Mouse (Mus musculus): Measurements from ENCODE around the gene Sh2b3. TPM values are rescaled to one million over a fixed set of nuclear protein-coding genes. Genes with fewer than 3 reads are reported as not detected.
"Not testable (repeated sequence)": the region's sequence is repeated elsewhere in the genome, so short reads cannot be mapped to it uniquely, and the experiment has no call there.

Gene Sh2b3
- polyA plus RNA-seq, 1 experiment from 2014 or later: 24.4 TPM

GRCm38 (mm10) chr5:121848035-121848519 lies 10.6 kb upstream of the Sh2b3 start:
- Histone ChIP-seq H3K9me3 (ENCODE audit: low read length) (no peaks in the 10 kb centered on the region), H3K4me2 (replicated peaks; ENCODE audit: low read depth, low read length) (peak overlapping the region; percentile 76), H3K36me3 (ENCODE audit: insufficient read depth, low read length) (0 out of 2 replicates have a peak, but pooled peaks cover 8% of the 10 kb centered on the region), H3K27ac (ENCODE audit: low read length) (peak overlapping the region; percentile 90), H3K4me3 (ENCODE audit: low read depth, low read length) (peak overlapping the region; percentile 96), H3K27me3 (replicated peaks; ENCODE audit: insufficient read depth, low read length) (no peaks in the 10 kb centered on the region; the same call in 1 of the 2 replicates), H3K9ac (replicated peaks; ENCODE audit: low read depth) (peak overlapping the region; percentile 84), H3K4me1 (ENCODE audit: insufficient read depth, low read depth, low read length) (peaks cover 12% of the 10 kb centered on the region)
- DNase-seq (ENCODE audit: low spot score) (peak; percentile 81), ATAC-seq (peak; percentile 40)
- peak; percentile 62 for TF ChIP-seq CTCF (IDR thresholded peaks at IDR 0.05)
- no peak for TF ChIP-seq EP300 (IDR thresholded peaks at IDR 0.05)
- WGBS: under 1% methylated on average over 17 of the region's 17 CpGs

DNA sequence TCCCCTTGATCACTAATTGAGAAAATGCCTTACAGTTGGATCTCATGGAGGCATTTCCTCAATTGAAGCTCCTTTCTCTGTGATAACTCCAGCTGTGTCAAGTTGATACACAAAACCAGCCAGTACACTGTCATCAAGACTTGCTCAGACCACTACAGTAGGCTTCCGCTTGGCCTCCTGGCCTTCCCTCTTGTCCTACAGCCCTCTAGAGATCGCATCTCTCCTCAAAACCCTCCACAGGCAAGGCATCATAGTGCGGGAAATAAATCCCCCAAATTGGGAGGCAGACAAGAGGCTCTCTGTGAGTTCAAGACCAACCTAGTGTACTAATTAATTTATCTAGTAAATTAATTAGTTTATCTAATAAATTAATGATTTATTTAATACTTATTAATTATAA lies 9.8 kb upstream of the Sh2b3 start:
- H3K4me3 ChIP-seq (ENCODE audit: low read depth, low read length); H3K27me3 ChIP-seq (replicated peaks; ENCODE audit: insufficient read depth, low read length); H3K4me2 ChIP-seq (replicated peaks; ENCODE audit: low read depth, low read length); H3K36me3 ChIP-seq (ENCODE audit: insufficient read depth, low read length); DNase-seq (ENCODE audit: low spot score); ATAC-seq; H3K9ac ChIP-seq (replicated peaks; ENCODE audit: low read depth); H3K27ac ChIP-seq (ENCODE audit: low read length); H3K9me3 ChIP-seq (ENCODE audit: low read length): not testable (repeated sequence)
- peaks cover 17% of the 10 kb centered on the region for H3K4me1 ChIP-seq (ENCODE audit: insufficient read depth, low read depth, low read length)
- 82% methylated on average over 3 of the region's 3 CpGs for WGBS

DNA sequence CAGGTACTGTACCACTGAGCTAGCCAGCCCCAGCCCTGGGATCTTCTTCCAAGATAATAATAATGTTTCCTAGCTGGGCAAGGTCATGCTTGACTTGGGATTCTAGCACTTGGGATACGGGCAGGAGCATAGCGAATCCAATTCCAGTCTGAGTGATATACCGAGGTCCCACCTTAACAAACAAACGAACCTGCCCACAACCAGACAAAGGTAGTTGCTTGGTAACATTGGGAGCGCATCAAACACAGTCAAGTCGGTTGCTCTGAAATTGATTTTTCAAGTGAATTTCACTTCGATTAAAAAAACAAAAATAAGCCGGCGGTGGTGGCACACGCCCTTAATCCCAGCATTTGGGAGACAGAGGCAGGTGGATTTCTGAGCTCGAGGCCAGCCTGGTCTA lies 8.9 kb upstream of the Sh2b3 start:
- Histone ChIP-seq H3K9ac (replicated peaks; ENCODE audit: low read depth) (no peak overlapping the region), H3K27me3 (replicated peaks; ENCODE audit: insufficient read depth, low read length) (no peaks in the 10 kb centered on the region; the same call in 1 of the 2 replicates), H3K4me1 (ENCODE audit: insufficient read depth, low read depth, low read length) (peaks cover 18% of the 10 kb centered on the region), H3K27ac (ENCODE audit: low read length) (no peak overlapping the region), H3K4me2 (replicated peaks; ENCODE audit: low read depth, low read length) (no peak overlapping the region), H3K9me3 (ENCODE audit: low read length) (no peaks in the 10 kb centered on the region), H3K36me3 (ENCODE audit: insufficient read depth, low read length) (no peaks in the 10 kb centered on the region), H3K4me3 (ENCODE audit: low read depth, low read length) (no peak overlapping the region)
- ATAC-seq: no peak
- WGBS: 78% methylated on average over 11 of the region's 11 CpGs
- no peak for DNase-seq (ENCODE audit: low spot score)
- no peak for TF ChIP-seq CTCF (IDR thresholded peaks at IDR 0.05)
- TF ChIP-seq EP300 (IDR thresholded peaks at IDR 0.05): no peak

DNA sequence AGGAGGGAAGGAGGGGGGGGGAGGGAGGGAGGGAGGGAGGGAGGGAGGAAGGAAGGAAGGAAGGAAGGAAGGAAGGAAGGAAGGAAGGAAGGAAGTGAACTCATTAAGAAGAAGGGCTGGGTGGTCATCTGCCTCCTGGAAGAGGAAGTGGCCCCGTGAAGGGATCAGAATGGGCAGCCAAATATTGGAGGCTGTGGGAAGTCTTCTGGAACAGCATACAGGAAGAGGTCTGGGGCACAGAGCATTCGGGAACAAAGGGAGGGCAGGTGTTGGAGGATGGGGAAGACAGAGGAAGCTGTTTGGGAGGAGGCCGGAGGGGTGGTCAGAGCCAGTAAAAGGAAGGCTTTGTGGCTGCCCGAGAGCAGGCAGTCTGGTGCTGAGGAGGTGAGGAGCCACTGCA lies 7.9 kb upstream of the Sh2b3 start:
- no peak overlapping the region for H3K4me3 ChIP-seq (ENCODE audit: low read depth, low read length)
- H3K9me3 ChIP-seq (ENCODE audit: low read length): no peaks in the 10 kb centered on the region
- H3K27ac ChIP-seq (ENCODE audit: low read length): no peak overlapping the region
- peaks cover 18% of the 10 kb centered on the region for H3K4me1 ChIP-seq (ENCODE audit: insufficient read depth, low read depth, low read length)
- ATAC-seq (no peak), DNase-seq (ENCODE audit: low spot score) (no peak)
- H3K27me3 ChIP-seq (replicated peaks; ENCODE audit: insufficient read depth, low read length): no peaks in the 10 kb centered on the region; the same call in 1 of the 2 replicates
- TF ChIP-seq CTCF (IDR thresholded peaks at IDR 0.05) (no peak), EP300 (IDR thresholded peaks at IDR 0.05) (no peak)
- 13% methylated on average over 4 of the region's 4 CpGs for WGBS
- no peak overlapping the region for H3K4me2 ChIP-seq (replicated peaks; ENCODE audit: low read depth, low read length)
- no peak overlapping the region for H3K9ac ChIP-seq (replicated peaks; ENCODE audit: low read depth)
- no peaks in the 10 kb centered on the region for H3K36me3 ChIP-seq (ENCODE audit: insufficient read depth, low read length)

DNA sequence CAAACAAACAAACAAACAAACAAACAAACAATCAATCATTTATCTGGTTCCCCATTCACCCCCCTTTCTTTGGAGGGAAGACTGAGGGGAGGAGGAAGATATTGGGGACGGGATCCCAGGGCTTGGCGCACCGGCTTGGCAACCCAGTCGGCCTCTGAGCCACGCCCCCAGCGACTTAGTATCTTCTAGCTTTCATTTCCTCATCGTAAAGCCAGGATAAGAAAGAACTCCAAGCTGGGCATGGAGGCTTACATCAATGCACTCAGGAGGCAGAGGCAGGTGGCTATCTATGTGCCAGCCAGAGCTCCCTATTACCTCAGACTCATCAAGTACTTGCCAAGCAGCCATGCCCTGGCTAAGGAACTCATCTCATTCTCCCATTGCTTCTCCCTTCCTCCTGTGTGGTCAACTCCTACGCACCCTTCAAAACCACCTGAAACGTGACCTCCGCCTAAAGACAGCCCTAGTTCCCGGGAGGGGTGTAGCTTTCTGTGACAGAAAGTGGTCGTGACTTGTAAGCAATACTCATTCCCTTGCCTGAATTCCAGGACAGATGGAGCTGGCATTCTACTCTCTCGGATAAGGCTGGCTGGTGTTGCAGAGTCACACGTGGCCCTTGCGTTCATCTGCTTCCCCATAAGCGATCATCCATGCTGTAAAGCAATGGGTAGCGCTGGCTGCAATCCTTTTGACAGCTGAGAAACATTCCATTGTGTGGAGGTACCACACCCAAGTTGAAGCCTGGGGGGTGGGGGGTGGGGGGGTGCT lies 5.9 kb upstream of the Sh2b3 start:
- 10% methylated on average over 16 of the region's 17 CpGs for WGBS
- Histone ChIP-seq H3K4me2 (replicated peaks; ENCODE audit: low read depth, low read length) (peak overlapping the region; percentile 75), H3K4me1 (ENCODE audit: insufficient read depth, low read depth, low read length) (peaks cover 16% of the 10 kb centered on the region), H3K9me3 (ENCODE audit: low read length) (no peaks in the 10 kb centered on the region), H3K27ac (ENCODE audit: low read length) (peak overlapping the region; percentile 34), H3K9ac (replicated peaks; ENCODE audit: low read depth) (no peak overlapping the region), H3K27me3 (replicated peaks; ENCODE audit: insufficient read depth, low read length) (no peaks in the 10 kb centered on the region; the same call in 1 of the 2 replicates), H3K4me3 (ENCODE audit: low read depth, low read length) (peak overlapping the region; percentile 44), H3K36me3 (ENCODE audit: insufficient read depth, low read length) (no peaks in the 10 kb centered on the region)
- no peak for TF ChIP-seq CTCF (IDR thresholded peaks at IDR 0.05)
- TF ChIP-seq EP300 (IDR thresholded peaks at IDR 0.05): no peak
- peak; percentile 52 for DNase-seq (ENCODE audit: low spot score)
- no peak for ATAC-seq

DNA sequence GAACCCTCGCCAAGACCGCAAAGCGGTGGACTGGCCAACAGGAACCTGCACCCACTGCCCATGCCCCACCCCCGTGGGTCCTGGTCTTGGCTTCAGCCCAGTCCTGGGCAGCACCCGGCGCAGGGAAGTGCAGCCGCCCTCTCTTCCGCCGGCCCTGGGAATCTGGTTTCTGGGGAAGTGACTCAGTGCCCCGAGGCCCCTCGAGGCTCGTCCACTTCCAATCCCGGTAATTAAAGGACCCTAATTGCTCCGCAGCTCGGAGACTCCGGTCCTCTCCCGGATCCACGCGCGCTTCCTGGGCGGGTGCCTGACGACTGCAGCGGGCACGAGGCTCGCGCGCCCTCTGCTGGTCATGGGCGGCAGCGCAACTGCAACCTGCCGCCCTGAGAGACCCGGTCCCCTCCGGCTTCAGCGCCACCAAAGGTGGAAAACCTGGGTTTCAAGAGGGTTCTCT lies 5.2 kb upstream of the Sh2b3 start:
- Histone ChIP-seq H3K9me3 (ENCODE audit: low read length) (no peaks in the 10 kb centered on the region), H3K36me3 (ENCODE audit: insufficient read depth, low read length) (no peaks in the 10 kb centered on the region), H3K27me3 (replicated peaks; ENCODE audit: insufficient read depth, low read length) (no peaks in the 10 kb centered on the region; the same call in 1 of the 2 replicates), H3K4me1 (ENCODE audit: insufficient read depth, low read depth, low read length) (peaks cover 16% of the 10 kb centered on the region; the same call in 1 of the 2 replicates), H3K4me2 (replicated peaks; ENCODE audit: low read depth, low read length) (peak overlapping the region; percentile 75), H3K9ac (replicated peaks; ENCODE audit: low read depth) (0 out of 2 replicates have a peak overlapping the region, but pooled peaks have one; percentile 26), H3K4me3 (ENCODE audit: low read depth, low read length) (peak overlapping the region; percentile 44), H3K27ac (ENCODE audit: low read length) (peak overlapping the region; percentile 34)
- DNase-seq (ENCODE audit: low spot score) (peak; percentile 84), ATAC-seq (peak; percentile 70)
- WGBS: 1% methylated on average over 32 of the region's 33 CpGs
- TF ChIP-seq EP300 (IDR thresholded peaks at IDR 0.05): no peak; the same call in 1 of the 2 replicates
- TF ChIP-seq CTCF (IDR thresholded peaks at IDR 0.05): peak; percentile 99
